Mouse (Mus musculus): Measurements from ENCODE around the gene Nfe2l2. TPM values are rescaled to one million over a fixed set of nuclear protein-coding genes. Genes with fewer than 3 reads are reported as not detected.

Gene Nfe2l2
- polyA plus RNA-seq, 1 experiment, result not detected

GRCm38 (mm10) chr2:75660255-75660948 is 44.0 kb downstream of the Nfe2l2 start:
- no peak overlapping the region for H3K27ac ChIP-seq (ENCODE audit: insufficient read depth, low read depth, low read length)
- peak overlapping the region; percentile 76 for H3K4me3 ChIP-seq (ENCODE audit: insufficient read depth, low read depth, low read length)
- H3K4me1 ChIP-seq (ENCODE audit: control insufficient read depth, insufficient read depth, low read length), result peaks cover 5% of the 10 kb centered on the region
- 2% methylated on average over 15 of the region's 15 CpGs for WGBS
- TF ChIP-seq POLR2A (IDR thresholded peaks at IDR 0.05; ENCODE audit: insufficient read depth, low read depth, low read length), result no peak
- no peak for TF ChIP-seq CTCF (IDR thresholded peaks at IDR 0.05; ENCODE audit: insufficient read depth, low read depth, low read length)

GRCm38 (mm10) chr2:75659629-75659960 is 44.8 kb downstream of the Nfe2l2 start:
- H3K4me1 ChIP-seq (ENCODE audit: control insufficient read depth, insufficient read depth, low read length), result peaks cover 5% of the 10 kb centered on the region
- H3K27ac ChIP-seq (ENCODE audit: insufficient read depth, low read depth, low read length), result peak overlapping the region; percentile 79
- under 1% methylated on average over 45 of the region's 47 CpGs for WGBS
- peak overlapping the region; percentile 76 for H3K4me3 ChIP-seq (ENCODE audit: insufficient read depth, low read depth, low read length)
- TF ChIP-seq CTCF (IDR thresholded peaks at IDR 0.05; ENCODE audit: insufficient read depth, low read depth, low read length) (no peak), POLR2A (IDR thresholded peaks at IDR 0.05; ENCODE audit: insufficient read depth, low read depth, low read length) (no peak)

GRCm38 (mm10) chr2:75658727-75659628 is 45.5 kb downstream of the Nfe2l2 start, which contains the start of gene Hnrnpa3:
Gene Hnrnpa3 (plus strand): TSS chr2:75659261.
- Histone ChIP-seq H3K4me3 (ENCODE audit: insufficient read depth, low read depth, low read length) (peak within 1 kb of the TSS; percentile 78), H3K27ac (ENCODE audit: insufficient read depth, low read depth, low read length) (peak within 1 kb of the TSS; percentile 99), H3K4me1 (ENCODE audit: control insufficient read depth, insufficient read depth, low read length) (peaks cover 5% of the 10 kb centered on the region)
- WGBS, result under 1% methylated on average over 102 of the region's 102 CpGs
- TF ChIP-seq POLR2A (IDR thresholded peaks at IDR 0.05; ENCODE audit: insufficient read depth, low read depth, low read length) (peak; percentile 87), CTCF (IDR thresholded peaks at IDR 0.05; ENCODE audit: insufficient read depth, low read depth, low read length) (peak; percentile 16; the same call in 1 of the 2 replicates)

- H3K27ac ChIP-seq (ENCODE audit: insufficient read depth, low read depth, low read length), result peak overlapping the region; percentile 99
- H3K4me3 ChIP-seq (ENCODE audit: insufficient read depth, low read depth, low read length), result peak overlapping the region; percentile 78
- 2% methylated on average over 18 of the region's 18 CpGs for WGBS
- TF ChIP-seq POLR2A (IDR thresholded peaks at IDR 0.05; ENCODE audit: insufficient read depth, low read depth, low read length), result no peak
- TF ChIP-seq CTCF (IDR thresholded peaks at IDR 0.05; ENCODE audit: insufficient read depth, low read depth, low read length), result no peak
- H3K4me1 ChIP-seq (ENCODE audit: control insufficient read depth, insufficient read depth, low read length), result peaks cover 5% of the 10 kb centered on the region
Measured at GRCm38 (mm10) chr2:75657907-75658691, 46.3 kb downstream of the Nfe2l2 start.

GRCm38 (mm10) chr2:75656924-75657323 is 47.5 kb downstream of the Nfe2l2 start:
- WGBS, result 97% methylated on average over 5 of the region's 5 CpGs
- Histone ChIP-seq H3K4me3 (ENCODE audit: insufficient read depth, low read depth, low read length) (no peak overlapping the region), H3K27ac (ENCODE audit: insufficient read depth, low read depth, low read length) (no peak overlapping the region), H3K4me1 (ENCODE audit: control insufficient read depth, insufficient read depth, low read length) (peaks cover 5% of the 10 kb centered on the region)
- TF ChIP-seq POLR2A (IDR thresholded peaks at IDR 0.05; ENCODE audit: insufficient read depth, low read depth, low read length) (no peak), CTCF (IDR thresholded peaks at IDR 0.05; ENCODE audit: insufficient read depth, low read depth, low read length) (no peak)

GRCm38 (mm10) chr2:75654679-75655078 is 49.8 kb downstream of the Nfe2l2 start:
- TF ChIP-seq POLR2A (IDR thresholded peaks at IDR 0.05; ENCODE audit: insufficient read depth, low read depth, low read length) (no peak), CTCF (IDR thresholded peaks at IDR 0.05; ENCODE audit: insufficient read depth, low read depth, low read length) (no peak)
- WGBS, result 94% methylated on average over 1 of the region's 1 CpGs

GRCm38 (mm10) chr2:75653150-75653549 is 51.3 kb downstream of the Nfe2l2 start:
- TF ChIP-seq POLR2A (IDR thresholded peaks at IDR 0.05; ENCODE audit: insufficient read depth, low read depth, low read length) (no peak), CTCF (IDR thresholded peaks at IDR 0.05; ENCODE audit: insufficient read depth, low read depth, low read length) (no peak)
- Histone ChIP-seq H3K27ac (ENCODE audit: insufficient read depth, low read depth, low read length) (no peak overlapping the region), H3K4me3 (ENCODE audit: insufficient read depth, low read depth, low read length) (no peak overlapping the region), H3K4me1 (ENCODE audit: control insufficient read depth, insufficient read depth, low read length) (peaks cover 3% of the 10 kb centered on the region; the same call in 1 of the 2 replicates)

More at GRCm38 (mm10) chr2:75654679-75655078, 49.8 kb downstream of the Nfe2l2 start:
- H3K4me1 ChIP-seq (ENCODE audit: control insufficient read depth, insufficient read depth, low read length), result peaks cover 3% of the 10 kb centered on the region; the same call in 1 of the 2 replicates
- H3K27ac ChIP-seq (ENCODE audit: insufficient read depth, low read depth, low read length), result no peak overlapping the region
- no peak overlapping the region for H3K4me3 ChIP-seq (ENCODE audit: insufficient read depth, low read depth, low read length)

GRCm38 (mm10) chr2:75650437-75650836 is 54.0 kb downstream of the Nfe2l2 start:
- Histone ChIP-seq H3K27ac (ENCODE audit: insufficient read depth, low read depth, low read length) (no peak overlapping the region), H3K4me3 (ENCODE audit: insufficient read depth, low read depth, low read length) (no peak overlapping the region), H3K4me1 (ENCODE audit: control insufficient read depth, insufficient read depth, low read length) (no peaks in the 10 kb centered on the region)
- TF ChIP-seq POLR2A (IDR thresholded peaks at IDR 0.05; ENCODE audit: insufficient read depth, low read depth, low read length) (no peak), CTCF (IDR thresholded peaks at IDR 0.05; ENCODE audit: insufficient read depth, low read depth, low read length) (no peak)
- WGBS, result 74% methylated on average over 1 of the region's 1 CpGs
